Mouse (Mus musculus) kidney, postnatal 0 days (tissue): Measurements from ENCODE around the gene Slc9a9. TPM values are rescaled to one million over a fixed set of nuclear protein-coding genes. Genes with fewer than 3 reads are reported as not detected.
A peak's percentile ranks its signal among the peaks of the same experiment; 100 is the strongest.

Experiments
- ATAC-seq: fragments of 200-750 bp; cut with Nextera tagmentation; replicated peaks from 2 replicates; pipeline ENCODE4 v1.8.0; 2017; ENCODE audit warnings: low read depth, moderate number of reproducible peaks, moderate TSS enrichment, moderate library complexity; ENCODE audit not compliant: low FRiP score
- DNase-seq: peaks from one replicate; pipeline ENCODE4 v3.0.0-alpha.2; 2016; ENCODE audit warnings: low spot score
- H3K27ac ChIP-seq: fragments of 300-500 bp; sonication (generic); 2 replicates; pipeline ENCODE4 v1.5.1; 2014; ENCODE audit warnings: mild to moderate bottlenecking
- H3K27me3 ChIP-seq: fragments of 300-500 bp; sonication (generic); 2 replicates; pipeline ENCODE4 v1.6.1; 2014; ENCODE audit warnings: low read length, mixed read lengths; ENCODE audit not compliant: insufficient read depth
- H3K36me3 ChIP-seq: fragments of 300-500 bp; sonication (generic); 2 replicates; pipeline ENCODE4 v1.6.1; 2014; ENCODE audit warnings: low read length, mixed read lengths; ENCODE audit not compliant: insufficient read depth
- H3K4me1 ChIP-seq: fragments of 300-500 bp; sonication (generic); replicated peaks from 2 replicates; pipeline ENCODE4 v1.6.1; 2014; ENCODE audit warnings: antibody characterized with exemption, low read length, mixed read lengths; ENCODE audit not compliant: insufficient read depth
- H3K4me2 ChIP-seq: fragments of 300-500 bp; sonication (generic); 2 replicates; pipeline ENCODE4 v1.6.1; 2014; ENCODE audit warnings: mild to moderate bottlenecking, low read length, moderate library complexity, mixed read lengths
- H3K4me3 ChIP-seq: fragments of 300-500 bp; sonication (generic); replicated peaks from 2 replicates; pipeline ENCODE4 v1.5.1; 2014; ENCODE audit warnings: low read depth, low read length
- H3K9ac ChIP-seq: fragments of 300-500 bp; sonication (generic); 2 replicates; pipeline ENCODE4 v1.6.1; 2014; ENCODE audit warnings: low read depth, low read length
- H3K9me3 ChIP-seq: fragments of 300-500 bp; sonication (generic); replicated peaks from 2 replicates; pipeline ENCODE4 v1.6.1; 2016; ENCODE audit warnings: low read length, inconsistent platforms, mixed read lengths
- CTCF ChIP-seq: IDR thresholded peaks from 2 replicates; pipeline ENCODE4 v1.5.1; 2016; ENCODE audit warnings: antibody characterized with exemption, low read depth, mild to moderate bottlenecking, moderate library complexity
- WGBS: fragments of 180-500 bp; shearing (Covaris S2); extraction: QIAGEN DNeasy Blood & Tissue Kit; methylation state at CpG from one replicate; pipeline ENCODE4 v1.1.7; 2014; 5-methylcytosine and 5-hydroxymethylcytosine counted together
- polyA plus RNA-seq: library from polyadenylated mRNA; unstranded; fragments of >200 nt; fragmentation: Nextera tagmentation; extraction: Ambion mirVana; gene quantifications from 2 replicates; pipeline ENCODE4 v1.2.1, GENCODE M21; 2015

Gene Slc9a9
- polyA plus RNA-seq, 1 experiment from 2014 or later, result 2.6 TPM

GRCm38 (mm10) chr9:94732599-94733287 lies 63.0 kb downstream of the Slc9a9 start:
- 56% methylated on average over 8 of the region's 8 CpGs for WGBS
- Histone ChIP-seq H3K36me3 (no peaks in the 10 kb centered on the region), H3K4me2 (no peak overlapping the region), H3K4me1 (no peaks in the 10 kb centered on the region), H3K4me3 (no peak overlapping the region), H3K27ac (no peak overlapping the region), H3K9ac (no peak overlapping the region), H3K27me3 (no peaks in the 10 kb centered on the region), H3K9me3 (no peaks in the 10 kb centered on the region)
- no peak for TF ChIP-seq CTCF
- ATAC-seq (0 out of 2 replicates have a peak, but pooled peaks have one; percentile 52), DNase-seq (peak; percentile 38)

GRCm38 (mm10) chr9:94734320-94734719 lies 64.6 kb downstream of the Slc9a9 start:
- H3K9ac ChIP-seq, result no peak overlapping the region
- H3K9me3 ChIP-seq, result no peaks in the 10 kb centered on the region
- no peak overlapping the region for H3K4me3 ChIP-seq
- 72% methylated on average over 1 of the region's 1 CpGs for WGBS
- H3K4me2 ChIP-seq, result no peak overlapping the region
- DNase-seq, result no peak
- H3K4me1 ChIP-seq, result no peaks in the 10 kb centered on the region
- H3K27ac ChIP-seq, result no peak overlapping the region
- H3K27me3 ChIP-seq, result no peaks in the 10 kb centered on the region
- no peaks in the 10 kb centered on the region for H3K36me3 ChIP-seq
- no peak for TF ChIP-seq CTCF
- no peak for ATAC-seq

GRCm38 (mm10) chr9:94737226-94737625 lies 67.5 kb downstream of the Slc9a9 start:
- Histone ChIP-seq H3K4me1 (no peaks in the 10 kb centered on the region), H3K27ac (no peak overlapping the region), H3K36me3 (no peaks in the 10 kb centered on the region), H3K9me3 (no peaks in the 10 kb centered on the region), H3K4me2 (no peak overlapping the region), H3K9ac (no peak overlapping the region), H3K27me3 (no peaks in the 10 kb centered on the region), H3K4me3 (no peak overlapping the region)
- ATAC-seq (no peak), DNase-seq (no peak)
- no peak for TF ChIP-seq CTCF
- WGBS, result 71% methylated on average over 5 of the region's 5 CpGs

- DNase-seq (peak; percentile 88), ATAC-seq (peak; percentile 61)
- no peak overlapping the region for H3K4me3 ChIP-seq
- H3K4me2 ChIP-seq, result no peak overlapping the region
- 29% methylated on average over 6 of the region's 6 CpGs for WGBS
- no peaks in the 10 kb centered on the region for H3K36me3 ChIP-seq
- no peak overlapping the region for H3K27ac ChIP-seq
- no peaks in the 10 kb centered on the region for H3K4me1 ChIP-seq
- no peaks in the 10 kb centered on the region for H3K27me3 ChIP-seq
- H3K9ac ChIP-seq, result no peak overlapping the region
- TF ChIP-seq CTCF, result peak; percentile 95
- H3K9me3 ChIP-seq, result no peaks in the 10 kb centered on the region
Observed at GRCm38 (mm10) chr9:94738555-94739427, 69.1 kb downstream of the Slc9a9 start.

- H3K9ac ChIP-seq, result no peak overlapping the region
- H3K27ac ChIP-seq, result no peak overlapping the region
- no peak for TF ChIP-seq CTCF
- H3K4me2 ChIP-seq, result no peak overlapping the region
- 70% methylated on average over 3 of the region's 3 CpGs for WGBS
- H3K9me3 ChIP-seq, result no peaks in the 10 kb centered on the region
- ATAC-seq (no peak), DNase-seq (no peak)
- no peaks in the 10 kb centered on the region for H3K4me1 ChIP-seq
- H3K4me3 ChIP-seq, result no peak overlapping the region
- H3K27me3 ChIP-seq, result no peaks in the 10 kb centered on the region
- H3K36me3 ChIP-seq, result no peaks in the 10 kb centered on the region
Observed at GRCm38 (mm10) chr9:94740841-94741240, 71.1 kb downstream of the Slc9a9 start.

GRCm38 (mm10) chr9:94743291-94743690 lies 73.6 kb downstream of the Slc9a9 start:
- Histone ChIP-seq H3K4me2 (no peak overlapping the region), H3K27ac (no peak overlapping the region), H3K4me1 (no peaks in the 10 kb centered on the region), H3K4me3 (no peak overlapping the region), H3K36me3 (no peaks in the 10 kb centered on the region), H3K9ac (no peak overlapping the region), H3K27me3 (no peaks in the 10 kb centered on the region), H3K9me3 (no peaks in the 10 kb centered on the region)
- DNase-seq (no peak), ATAC-seq (no peak)
- 88% methylated on average over 1 of the region's 1 CpGs for WGBS
- TF ChIP-seq CTCF, result no peak
